Mouse (Mus musculus): ENCODE measurements at regions not wholly inside any gene's neighbourhood (a gene's known extent, or its start where the extent isn't known, plus 50 kb on each side); places are given as distances from the start of the nearest gene placed in this dataset.
"Not testable (repeated sequence)": the region's sequence is repeated elsewhere in the genome, so short reads cannot be mapped to it uniquely, and the experiment has no call there.

DNA sequence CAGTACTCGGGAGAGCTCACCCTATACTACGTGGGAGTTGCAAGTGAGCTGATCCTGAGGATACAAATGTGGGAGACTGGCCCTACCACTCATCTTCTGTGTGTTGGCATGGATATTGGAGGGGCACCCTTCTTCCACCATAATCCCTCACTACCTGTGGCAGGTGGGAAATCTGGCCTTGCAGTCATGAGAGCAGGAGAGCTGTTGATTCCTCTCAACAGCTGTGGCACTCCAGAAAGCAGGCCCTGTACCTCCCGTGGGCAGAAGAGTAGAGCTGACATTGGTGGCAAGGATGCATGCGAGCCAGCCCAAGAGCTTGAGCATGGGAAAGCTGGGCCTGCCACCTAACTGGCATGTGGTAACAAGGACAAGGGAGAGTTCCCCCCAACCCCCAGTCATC, 345.8 kb downstream of the Abcc12 start:
- Histone ChIP-seq H3K36me3 (ENCODE audit: control insufficient read depth, insufficient read depth, low read length) (no peaks in the 10 kb centered on the region), H3K4me1 (ENCODE audit: control insufficient read depth, insufficient read depth, low read length) (no peaks in the 10 kb centered on the region), H3K9me3 (ENCODE audit: control insufficient read depth, low read depth, low read length) (no peaks in the 10 kb centered on the region), H3K4me2 (replicated peaks; ENCODE audit: low read depth, low read length) (no peak overlapping the region), H3K4me3 (ENCODE audit: low read depth, low read length) (no peak overlapping the region), H3K27ac (ENCODE audit: low read length) (no peak overlapping the region), H3K9ac (replicated peaks; ENCODE audit: low read depth, low read length) (no peak overlapping the region), H3K27me3 (ENCODE audit: control insufficient read depth, insufficient read depth, low read length) (no peaks in the 10 kb centered on the region)
- 86% methylated on average over 4 of the region's 4 CpGs for WGBS
- no peak for ATAC-seq (ENCODE audit: insufficient number of reproducible peaks, insufficient read depth, low FRiP score, low read depth)

DNA sequence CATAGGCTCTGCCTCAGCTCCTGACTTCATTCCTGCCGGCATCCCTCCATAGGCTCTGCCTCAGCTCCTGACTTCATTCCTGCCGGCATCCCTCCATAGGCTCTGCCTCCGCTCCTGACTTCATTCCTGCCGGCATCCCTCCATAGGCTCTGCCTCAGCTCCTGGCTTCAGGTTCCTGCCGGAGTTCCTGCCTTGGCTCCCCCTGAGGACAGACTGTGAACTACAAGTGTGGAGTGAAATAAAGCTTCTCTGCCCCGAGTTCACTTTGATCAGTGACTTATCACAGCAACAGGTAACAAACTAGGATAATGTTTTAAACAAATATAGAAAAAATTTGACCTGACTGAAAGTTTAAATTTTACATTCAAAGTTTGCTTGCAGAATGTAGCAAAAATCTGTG, 348.5 kb downstream of the Abcc12 start:
- not testable (repeated sequence) for H3K4me2 ChIP-seq (replicated peaks; ENCODE audit: low read depth, low read length); H3K9me3 ChIP-seq (ENCODE audit: control insufficient read depth, low read depth, low read length); H3K36me3 ChIP-seq (ENCODE audit: control insufficient read depth, insufficient read depth, low read length); H3K9ac ChIP-seq (replicated peaks; ENCODE audit: low read depth, low read length); H3K4me1 ChIP-seq (ENCODE audit: control insufficient read depth, insufficient read depth, low read length); H3K27ac ChIP-seq (ENCODE audit: low read length); ATAC-seq (ENCODE audit: insufficient number of reproducible peaks, insufficient read depth, low FRiP score, low read depth); H3K4me3 ChIP-seq (ENCODE audit: low read depth, low read length); H3K27me3 ChIP-seq (ENCODE audit: control insufficient read depth, insufficient read depth, low read length)
- 78% methylated on average over 5 of the region's 6 CpGs for WGBS

DNA sequence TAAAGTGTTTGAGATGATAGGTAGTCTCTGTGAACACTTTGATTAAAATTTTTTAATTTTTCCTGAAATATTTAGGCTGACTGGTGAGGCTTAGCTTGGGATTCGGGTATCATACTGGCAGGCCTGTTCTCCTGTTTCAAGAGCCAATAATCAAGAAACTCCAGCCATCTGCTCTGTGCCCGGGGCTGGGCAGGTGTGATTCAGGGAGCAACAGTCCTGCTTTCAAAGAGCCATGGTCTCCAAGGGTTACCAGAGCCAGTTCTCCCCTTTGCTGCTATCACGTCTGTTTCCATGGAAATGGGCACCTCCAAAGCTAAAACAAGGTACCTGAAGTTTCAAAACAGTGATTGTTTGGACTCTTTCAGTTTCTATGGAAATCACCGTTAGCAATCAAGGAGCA, 355.6 kb downstream of the Abcc12 start:
- Histone ChIP-seq H3K27ac (ENCODE audit: low read length) (no peak overlapping the region), H3K4me1 (ENCODE audit: control insufficient read depth, insufficient read depth, low read length) (no peaks in the 10 kb centered on the region), H3K9ac (replicated peaks; ENCODE audit: low read depth, low read length) (no peak overlapping the region), H3K27me3 (ENCODE audit: control insufficient read depth, insufficient read depth, low read length) (no peaks in the 10 kb centered on the region), H3K4me2 (replicated peaks; ENCODE audit: low read depth, low read length) (no peak overlapping the region), H3K4me3 (ENCODE audit: low read depth, low read length) (no peak overlapping the region), H3K36me3 (ENCODE audit: control insufficient read depth, insufficient read depth, low read length) (no peaks in the 10 kb centered on the region), H3K9me3 (ENCODE audit: control insufficient read depth, low read depth, low read length) (no peaks in the 10 kb centered on the region)
- 62% methylated on average over 4 of the region's 4 CpGs for WGBS
- no peak for ATAC-seq (ENCODE audit: insufficient number of reproducible peaks, insufficient read depth, low FRiP score, low read depth)

DNA sequence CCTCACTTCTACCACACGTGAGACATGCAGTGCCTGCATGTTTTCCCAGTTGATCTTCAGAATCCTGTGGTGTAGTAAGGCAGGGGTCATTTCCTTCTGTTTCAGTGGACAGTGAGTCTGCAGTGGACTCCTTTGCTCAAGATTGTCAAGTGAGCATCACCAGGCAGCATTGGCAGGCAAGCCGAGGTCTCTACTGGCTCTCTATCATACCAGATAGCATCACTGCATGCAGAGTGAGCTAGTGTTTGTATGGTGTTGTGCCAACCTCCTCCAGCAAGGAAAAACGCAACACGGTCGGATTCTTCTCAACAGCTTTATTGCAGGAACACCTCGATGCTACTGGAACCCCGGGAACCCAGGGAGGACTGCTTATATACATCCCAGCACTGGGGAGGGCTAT, 357.8 kb downstream of the Abcc12 start:
- Histone ChIP-seq H3K4me1 (ENCODE audit: control insufficient read depth, insufficient read depth, low read length) (no peaks in the 10 kb centered on the region), H3K4me2 (replicated peaks; ENCODE audit: low read depth, low read length) (no peak overlapping the region), H3K36me3 (ENCODE audit: control insufficient read depth, insufficient read depth, low read length) (no peaks in the 10 kb centered on the region), H3K9ac (replicated peaks; ENCODE audit: low read depth, low read length) (no peak overlapping the region), H3K27ac (ENCODE audit: low read length) (no peak overlapping the region), H3K9me3 (ENCODE audit: control insufficient read depth, low read depth, low read length) (no peaks in the 10 kb centered on the region), H3K4me3 (ENCODE audit: low read depth, low read length) (no peak overlapping the region), H3K27me3 (ENCODE audit: control insufficient read depth, insufficient read depth, low read length) (no peaks in the 10 kb centered on the region)
- no peak for ATAC-seq (ENCODE audit: insufficient number of reproducible peaks, insufficient read depth, low FRiP score, low read depth)
- 91% methylated on average over 7 of the region's 7 CpGs for WGBS

DNA sequence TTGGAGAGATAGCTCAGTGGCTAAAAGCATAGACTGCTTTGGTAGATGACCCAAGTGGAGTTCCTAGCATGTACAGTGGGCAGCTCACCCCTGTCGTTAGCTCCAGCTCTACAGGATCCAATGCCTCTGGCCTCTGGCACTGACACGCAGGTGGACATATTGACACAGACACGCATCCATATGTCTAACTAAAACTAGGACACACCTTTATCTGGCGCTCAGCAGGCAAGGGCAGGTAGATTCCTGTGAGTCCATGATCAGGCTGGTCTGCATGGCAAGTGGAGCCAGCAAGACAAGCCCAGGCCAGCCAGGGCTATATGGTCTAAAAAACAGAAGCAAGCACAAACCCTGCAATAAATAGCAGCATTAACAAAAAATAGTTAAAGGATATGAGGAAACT, 358.3 kb downstream of the Abcc12 start:
- Histone ChIP-seq H3K4me3 (ENCODE audit: low read depth, low read length) (no peak overlapping the region), H3K9ac (replicated peaks; ENCODE audit: low read depth, low read length) (no peak overlapping the region), H3K4me1 (ENCODE audit: control insufficient read depth, insufficient read depth, low read length) (no peaks in the 10 kb centered on the region), H3K27ac (ENCODE audit: low read length) (no peak overlapping the region), H3K27me3 (ENCODE audit: control insufficient read depth, insufficient read depth, low read length) (no peaks in the 10 kb centered on the region), H3K9me3 (ENCODE audit: control insufficient read depth, low read depth, low read length) (no peaks in the 10 kb centered on the region), H3K4me2 (replicated peaks; ENCODE audit: low read depth, low read length) (no peak overlapping the region), H3K36me3 (ENCODE audit: control insufficient read depth, insufficient read depth, low read length) (no peaks in the 10 kb centered on the region)
- no peak for ATAC-seq (ENCODE audit: insufficient number of reproducible peaks, insufficient read depth, low FRiP score, low read depth)
- WGBS = 94% methylated on average over 4 of the region's 4 CpGs

DNA sequence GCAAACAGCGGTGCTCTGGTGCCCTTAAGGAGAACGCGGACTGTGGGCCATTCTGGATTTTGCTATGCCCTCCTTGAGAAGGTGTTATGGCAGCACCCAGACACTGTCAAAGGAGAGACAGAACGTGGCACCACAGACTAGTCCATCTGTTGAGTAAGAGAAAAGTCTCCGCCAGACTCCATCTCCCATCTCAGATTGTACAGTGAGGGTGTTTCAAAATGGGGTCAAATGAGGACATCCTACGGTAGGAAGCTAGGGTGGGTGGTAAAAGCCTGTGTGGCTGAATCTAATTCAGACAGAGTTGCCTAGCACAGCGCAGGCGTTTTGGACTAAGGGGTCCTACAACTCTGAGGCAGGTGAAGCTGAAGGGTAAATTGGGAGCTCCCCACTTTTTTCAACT, 366.1 kb downstream of the Abcc12 start:
- 88% methylated on average over 8 of the region's 8 CpGs for WGBS
- Histone ChIP-seq H3K9ac (replicated peaks; ENCODE audit: low read depth, low read length) (no peak overlapping the region), H3K27ac (ENCODE audit: low read length) (no peak overlapping the region), H3K4me1 (ENCODE audit: control insufficient read depth, insufficient read depth, low read length) (no peaks in the 10 kb centered on the region), H3K4me2 (replicated peaks; ENCODE audit: low read depth, low read length) (no peak overlapping the region), H3K36me3 (ENCODE audit: control insufficient read depth, insufficient read depth, low read length) (no peaks in the 10 kb centered on the region), H3K27me3 (ENCODE audit: control insufficient read depth, insufficient read depth, low read length) (no peaks in the 10 kb centered on the region), H3K4me3 (ENCODE audit: low read depth, low read length) (no peak overlapping the region), H3K9me3 (ENCODE audit: control insufficient read depth, low read depth, low read length) (no peaks in the 10 kb centered on the region)
- ATAC-seq (ENCODE audit: insufficient number of reproducible peaks, insufficient read depth, low FRiP score, low read depth) = no peak

DNA sequence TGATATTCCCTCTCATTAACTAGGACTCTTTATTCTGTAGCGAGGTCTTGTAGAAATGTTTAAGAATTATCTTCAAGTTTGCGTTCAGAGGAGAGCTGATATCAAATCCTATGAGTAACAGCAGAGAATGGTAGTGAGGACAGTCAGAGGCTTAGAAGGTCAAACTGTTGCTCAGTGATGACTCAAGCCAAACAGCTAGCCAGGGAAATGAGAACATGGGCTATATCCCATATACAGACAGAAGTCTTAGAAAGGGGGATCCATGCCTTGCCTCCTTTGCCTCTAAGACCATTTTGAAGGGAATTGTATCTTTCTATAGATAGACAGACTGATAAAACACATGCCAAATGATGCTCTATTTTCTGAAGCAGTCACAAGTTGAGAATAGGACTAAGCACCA, 368.0 kb downstream of the Abcc12 start:
- 90% methylated on average over 2 of the region's 2 CpGs for WGBS
- H3K4me2 ChIP-seq (replicated peaks; ENCODE audit: low read depth, low read length) = no peak overlapping the region
- H3K9ac ChIP-seq (replicated peaks; ENCODE audit: low read depth, low read length) = no peak overlapping the region
- no peak overlapping the region for H3K4me3 ChIP-seq (ENCODE audit: low read depth, low read length)
- ATAC-seq (ENCODE audit: insufficient number of reproducible peaks, insufficient read depth, low FRiP score, low read depth) = no peak
- no peak overlapping the region for H3K27ac ChIP-seq (ENCODE audit: low read length)
- H3K9me3 ChIP-seq (ENCODE audit: control insufficient read depth, low read depth, low read length) = no peaks in the 10 kb centered on the region
- no peaks in the 10 kb centered on the region for H3K4me1 ChIP-seq (ENCODE audit: control insufficient read depth, insufficient read depth, low read length)
- H3K36me3 ChIP-seq (ENCODE audit: control insufficient read depth, insufficient read depth, low read length) = no peaks in the 10 kb centered on the region
- H3K27me3 ChIP-seq (ENCODE audit: control insufficient read depth, insufficient read depth, low read length) = no peaks in the 10 kb centered on the region

DNA sequence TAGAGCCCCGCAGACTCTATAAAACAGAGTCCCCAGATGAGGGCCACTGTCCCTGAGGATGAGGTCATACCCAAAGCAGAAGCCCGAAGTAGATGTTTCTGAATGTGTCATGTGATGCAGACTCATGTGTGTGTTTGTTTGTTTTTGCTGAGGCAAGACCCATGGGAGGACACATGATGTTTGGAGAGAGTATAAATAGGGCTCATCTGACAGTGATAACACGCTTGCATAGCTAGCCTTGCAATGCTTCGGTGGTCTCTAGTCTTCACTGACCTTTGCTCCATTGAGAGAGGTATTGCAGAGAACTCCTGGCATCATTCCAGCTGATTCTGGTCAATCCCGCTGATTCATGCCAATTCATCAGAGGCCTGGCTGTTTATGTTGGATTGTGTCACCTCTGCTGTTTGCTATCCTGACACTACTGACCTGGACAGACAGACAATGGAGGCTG, 368.1 kb downstream of the Phkb start:
- Histone ChIP-seq H3K4me3 (ENCODE audit: low read depth, low read length) (no peak overlapping the region), H3K27ac (ENCODE audit: low read length) (no peak overlapping the region), H3K9ac (replicated peaks; ENCODE audit: low read depth, low read length) (no peak overlapping the region), H3K9me3 (ENCODE audit: control insufficient read depth, low read depth, low read length) (no peaks in the 10 kb centered on the region), H3K4me2 (replicated peaks; ENCODE audit: low read depth, low read length) (no peak overlapping the region), H3K27me3 (ENCODE audit: control insufficient read depth, insufficient read depth, low read length) (no peaks in the 10 kb centered on the region), H3K36me3 (ENCODE audit: control insufficient read depth, insufficient read depth, low read length) (no peaks in the 10 kb centered on the region), H3K4me1 (ENCODE audit: control insufficient read depth, insufficient read depth, low read length) (no peaks in the 10 kb centered on the region)
- no peak for ATAC-seq (ENCODE audit: insufficient number of reproducible peaks, insufficient read depth, low FRiP score, low read depth)
- WGBS = 42% methylated on average over 5 of the region's 5 CpGs

DNA sequence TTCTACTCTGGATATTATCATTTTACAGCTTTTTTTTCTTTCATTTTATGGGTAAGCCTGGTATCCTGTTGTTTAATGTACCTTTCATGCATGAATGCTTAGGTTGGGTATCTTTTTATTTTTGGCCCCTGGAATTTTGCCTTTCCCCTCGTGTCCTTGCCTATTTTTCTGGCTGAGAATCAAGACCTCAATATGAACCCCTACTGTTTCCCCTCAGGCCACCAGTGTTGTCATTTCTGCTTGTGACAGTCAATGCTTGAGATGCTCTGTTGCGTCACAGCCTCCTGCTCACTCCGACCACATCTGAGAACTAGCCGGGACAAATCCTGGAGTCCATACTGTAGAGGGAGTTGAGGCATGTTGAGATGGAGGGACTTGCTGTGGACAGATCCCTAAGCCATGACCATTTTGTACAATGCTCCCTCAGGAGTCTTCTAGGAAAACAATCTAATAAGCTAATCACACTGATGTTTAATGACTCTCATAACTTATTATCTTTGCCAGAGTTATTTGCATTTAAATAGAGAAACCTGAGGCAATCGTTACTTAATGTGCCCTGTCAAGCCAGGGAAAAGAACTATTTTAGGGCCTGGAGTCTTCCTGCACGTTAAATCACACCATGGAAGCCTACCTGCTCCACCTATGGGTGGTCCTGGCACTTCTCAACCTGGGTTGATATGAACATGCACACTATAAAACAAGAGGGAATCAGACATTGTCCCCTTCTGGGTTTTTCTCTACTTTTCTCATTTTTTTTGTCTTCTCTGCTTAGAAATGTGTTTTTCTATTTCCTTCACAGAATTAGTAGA, 363.9 kb downstream of the Phkb start:
- no peak overlapping the region for H3K4me2 ChIP-seq (replicated peaks; ENCODE audit: low read depth, low read length)
- 75% methylated on average over 6 of the region's 6 CpGs for WGBS
- no peak overlapping the region for H3K4me3 ChIP-seq (ENCODE audit: low read depth, low read length)
- H3K36me3 ChIP-seq (ENCODE audit: control insufficient read depth, insufficient read depth, low read length) = no peaks in the 10 kb centered on the region
- H3K9me3 ChIP-seq (ENCODE audit: control insufficient read depth, low read depth, low read length) = no peaks in the 10 kb centered on the region
- H3K9ac ChIP-seq (replicated peaks; ENCODE audit: low read depth, low read length) = no peak overlapping the region
- no peaks in the 10 kb centered on the region for H3K4me1 ChIP-seq (ENCODE audit: control insufficient read depth, insufficient read depth, low read length)
- H3K27ac ChIP-seq (ENCODE audit: low read length) = no peak overlapping the region
- no peak for ATAC-seq (ENCODE audit: insufficient number of reproducible peaks, insufficient read depth, low FRiP score, low read depth)
- no peaks in the 10 kb centered on the region for H3K27me3 ChIP-seq (ENCODE audit: control insufficient read depth, insufficient read depth, low read length)

Data from stomach, embryonic 14.5 days (tissue).